Mouse (Mus musculus) heart, postnatal 0 days (tissue): Measurements from ENCODE around the gene Cdk8.

ENCODE experiments used
- CTCF ChIP-seq: IDR thresholded peaks from 2 replicates; pipeline ENCODE4 v1.5.1; 2016; ENCODE audit warnings: antibody characterized with exemption, control low read depth, low read depth
- EP300 ChIP-seq: IDR thresholded peaks from 2 replicates; pipeline ENCODE4 v1.6.1; 2016; ENCODE audit warnings: antibody characterized with exemption, low read depth

DNA sequence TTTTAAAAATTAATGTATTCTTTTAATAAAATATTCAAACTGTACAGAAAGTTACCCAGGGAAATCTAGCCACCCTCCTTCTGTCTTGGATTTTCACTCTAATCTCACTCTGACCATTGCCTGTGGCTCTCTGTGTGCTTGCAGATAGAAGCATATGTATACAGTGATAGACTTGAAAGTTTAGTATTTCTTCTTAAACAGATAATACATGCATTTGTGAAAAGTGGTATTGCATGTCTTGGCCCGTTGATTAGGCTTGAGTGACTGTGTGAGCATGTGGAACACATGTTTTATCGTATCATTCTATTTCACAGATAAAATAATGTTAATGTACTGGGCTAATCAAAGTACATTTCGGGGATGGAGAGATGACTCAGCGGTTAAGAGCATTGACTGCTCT, 14.2 kb downstream of the Cdk8 start:
- TF ChIP-seq CTCF (no peak), EP300 (no peak)
